Comparison of ENCODE assay signal across 8 mouse cellular contexts in genomic region chr7:123124735-123125181, GRCm38 (mm10). TPM values are rescaled to one million over a fixed set of nuclear protein-coding genes. Genes with fewer than 3 reads are reported as not detected.
A peak's percentile ranks its signal among the peaks of the same experiment; 100 is the strongest.
DNase-seq lines count a peak whose midpoint lies in the region; ATAC-seq and TF ChIP-seq lines count a peak whose summit lies in the region.

No protein-coding gene starts in this region.

- no peaks in the 10 kb centered on the region for H3K9me3 ChIP-seq in forebrain, embryonic 16.5 days (ENCODE audit: control insufficient read depth, low read length)
- H3K9me3 ChIP-seq in kidney, postnatal 0 days (replicated peaks; ENCODE audit: low read length) = no peaks in the 10 kb centered on the region
- no peaks in the 10 kb centered on the region for H3K9me3 ChIP-seq in midbrain, embryonic 11.5 days (ENCODE audit: control insufficient read depth, low read length)

- H3K4me2 ChIP-seq in forebrain, embryonic 16.5 days (ENCODE audit: low read length) = peak overlapping the region; percentile 45
- H3K4me2 ChIP-seq in kidney, postnatal 0 days (ENCODE audit: low read length) = peak overlapping the region; percentile 71
- peak overlapping the region; percentile 64 for H3K4me2 ChIP-seq in midbrain, embryonic 11.5 days

- H3K27me3 ChIP-seq in forebrain, embryonic 16.5 days (replicated peaks; ENCODE audit: control insufficient read depth, insufficient read depth, low read length) = no peaks in the 10 kb centered on the region
- H3K27me3 ChIP-seq in kidney, postnatal 0 days (ENCODE audit: insufficient read depth, low read length) = no peaks in the 10 kb centered on the region
- H3K27me3 ChIP-seq in midbrain, embryonic 11.5 days (ENCODE audit: control insufficient read depth, insufficient read depth, low read length) = no peaks in the 10 kb centered on the region

- H3K9ac ChIP-seq in forebrain, embryonic 16.5 days (replicated peaks; ENCODE audit: low read depth, low read length) = peak overlapping the region; percentile 94
- H3K9ac ChIP-seq in kidney, postnatal 0 days (ENCODE audit: low read depth, low read length) = peak overlapping the region; percentile 100
- H3K9ac ChIP-seq in midbrain, embryonic 11.5 days (ENCODE audit: low read length) = peak overlapping the region; percentile 100

- no peaks in the 10 kb centered on the region for H3K36me3 ChIP-seq in forebrain, embryonic 16.5 days (ENCODE audit: control insufficient read depth, insufficient read depth)
- H3K36me3 ChIP-seq in kidney, postnatal 0 days (ENCODE audit: insufficient read depth, low read length) = peaks cover 12% of the 10 kb centered on the region; the same call in 1 of the 2 replicates
- no peaks in the 10 kb centered on the region for H3K36me3 ChIP-seq in midbrain, embryonic 11.5 days (ENCODE audit: control insufficient read depth, insufficient read depth, low read length)

- H3K4me1 ChIP-seq in forebrain, embryonic 16.5 days (replicated peaks; ENCODE audit: control insufficient read depth, insufficient read depth, low read length) = peaks cover 12% of the 10 kb centered on the region
- no peaks in the 10 kb centered on the region for H3K4me1 ChIP-seq in kidney, postnatal 0 days (replicated peaks; ENCODE audit: insufficient read depth, low read length)
- peaks cover 3% of the 10 kb centered on the region; the same call in 1 of the 2 replicates for H3K4me1 ChIP-seq in midbrain, embryonic 11.5 days (ENCODE audit: control insufficient read depth, insufficient read depth, low read length)

- H3K27ac ChIP-seq in forebrain, embryonic 16.5 days (ENCODE audit: low read length) = peak overlapping the region; percentile 94
- peak overlapping the region; percentile 96 for H3K27ac ChIP-seq in kidney, postnatal 0 days
- no peak overlapping the region for H3K27ac ChIP-seq in midbrain, embryonic 11.5 days (ENCODE audit: low read depth, low read length)

- under 1% methylated on average over 16 of the region's 16 CpGs for WGBS in forebrain, embryonic 16.5 days
- WGBS in kidney, postnatal 0 days = under 1% methylated on average over 16 of the region's 16 CpGs
- 3% methylated on average over 16 of the region's 16 CpGs for WGBS in midbrain, embryonic 11.5 days

- peak; percentile 25 to 79 for DNase-seq in adrenal gland, adult (ENCODE audit: inconsistent age in 2 of 2, low spot score in 1 of 2)
- no peak for DNase-seq in adrenal gland, postnatal 4 days (ENCODE audit: low spot score in 2 of 2)
- DNase-seq in right cerebral cortex, postnatal 4 days = peak; percentile 19
- DNase-seq in right cerebral cortex, postnatal 25 days = no peak
- DNase-seq in kidney, postnatal 0 days (ENCODE audit: low spot score) = peak; percentile 47
- DNase-seq in midbrain, embryonic 11.5 days (ENCODE audit: low spot score, missing footprints) = peak; percentile 89
- DNase-seq in spleen, postnatal 36 days (ENCODE audit: low spot score in 2 of 2) = no peak

- no peak for TF ChIP-seq CTCF in kidney, postnatal 0 days (IDR thresholded peaks at IDR 0.05; ENCODE audit: low read depth)

- ATAC-seq in forebrain, embryonic 16.5 days = peak; percentile 62
- ATAC-seq in kidney, postnatal 0 days (replicated peaks; ENCODE audit: low FRiP score, low read depth) = no peak
- peak; percentile 15; the same call in 1 of the 2 replicates for ATAC-seq in midbrain, embryonic 11.5 days (ENCODE audit: low FRiP score)

- peak overlapping the region; percentile 91 for H3K4me3 ChIP-seq in forebrain, embryonic 16.5 days (replicated peaks; ENCODE audit: low read length)
- peak overlapping the region; percentile 99 for H3K4me3 ChIP-seq in kidney, postnatal 0 days (replicated peaks; ENCODE audit: low read depth, low read length)
- H3K4me3 ChIP-seq in midbrain, embryonic 11.5 days (ENCODE audit: low read depth, low read length) = peak overlapping the region; percentile 99

RNA-seq across cellular contexts. Expression of gene Tnrc6a, which starts 1.1 kb away (rescaled TPM):
- total RNA-seq in adrenal gland, postnatal 4 days (2021) = 10 to 100 TPM; 70.3 to 76.4 TPM
- 35.8 and 37.3 TPM in 2 replicates for polyA plus RNA-seq in forebrain, embryonic 16.5 days (2015; fragmentation: Nextera tagmentation; extraction: Ambion mirVana)
- polyA plus RNA-seq in kidney, postnatal 0 days (2015; fragmentation: Nextera tagmentation; extraction: Ambion mirVana) = 51.3 and 58.0 TPM in 2 replicates
- 44.7 and 57.8 TPM in 2 replicates for polyA plus RNA-seq in midbrain, embryonic 11.5 days (2014; fragmentation: Nextera tagmentation; extraction: Ambion mirVana)

Comparison
In these comparisons a context has a peak if more than half of its experiments do, and no peak if none do; other contexts are left out.
1. DNase-seq: peak in adrenal gland, adult (2 of 2), right cerebral cortex, postnatal 4 days (single experiment), kidney, postnatal 0 days (single experiment) and midbrain, embryonic 11.5 days (single experiment); none in adrenal gland, postnatal 4 days (0 of 2), right cerebral cortex, postnatal 25 days (single experiment) and spleen, postnatal 36 days (0 of 2).
2. Peak in every context shown above with its lines, with median percentiles within 50 percentile points of each other: H3K4me2 ChIP-seq, H3K4me3 ChIP-seq and H3K9ac ChIP-seq.